Comparison of ENCODE assay signal across 8 mouse cellular contexts in genomic region chr14:55787731-55788130, GRCm38 (mm10). TPM values are rescaled to one million over a fixed set of nuclear protein-coding genes. Genes with fewer than 3 reads are reported as not detected.
DNase-seq lines count a peak whose midpoint lies in the region; ATAC-seq lines count a peak whose summit lies in the region.

No protein-coding gene starts in this region.

- H3K9ac ChIP-seq in midbrain, embryonic 11.5 days (ENCODE audit: low read length), result no peak overlapping the region
- no peak overlapping the region for H3K9ac ChIP-seq in midbrain, embryonic 16.5 days (ENCODE audit: low read depth, low read length)
- no peak overlapping the region for H3K9ac ChIP-seq in stomach, embryonic 14.5 days (replicated peaks; ENCODE audit: low read depth, low read length)
- no peak overlapping the region for H3K9ac ChIP-seq in forebrain, embryonic 11.5 days (ENCODE audit: low read length)

- no peak overlapping the region for H3K27ac ChIP-seq in midbrain, embryonic 11.5 days (ENCODE audit: low read depth, low read length)
- H3K27ac ChIP-seq in midbrain, embryonic 16.5 days (ENCODE audit: low read length), result no peak overlapping the region
- peak overlapping the region; percentile 62; the same call in 1 of the 2 replicates for H3K27ac ChIP-seq in limb, embryonic 10.5 days
- H3K27ac ChIP-seq in stomach, embryonic 14.5 days (ENCODE audit: low read length), result no peak overlapping the region
- H3K27ac ChIP-seq in forebrain, embryonic 11.5 days (ENCODE audit: low read depth, low read length), result no peak overlapping the region

- no peaks in the 10 kb centered on the region for H3K36me3 ChIP-seq in erythroblast, embryonic 14.5 days (ENCODE audit: control insufficient read depth)
- no peaks in the 10 kb centered on the region for H3K36me3 ChIP-seq in midbrain, embryonic 11.5 days (ENCODE audit: control insufficient read depth, insufficient read depth, low read length)
- H3K36me3 ChIP-seq in midbrain, embryonic 16.5 days (ENCODE audit: control insufficient read depth, insufficient read depth, low read length), result no peaks in the 10 kb centered on the region
- H3K36me3 ChIP-seq in limb, embryonic 10.5 days, result no peaks in the 10 kb centered on the region
- no peaks in the 10 kb centered on the region for H3K36me3 ChIP-seq in stomach, embryonic 14.5 days (ENCODE audit: control insufficient read depth, insufficient read depth, low read length)
- H3K36me3 ChIP-seq in forebrain, embryonic 11.5 days (ENCODE audit: control insufficient read depth, insufficient read depth, low read length), result no peaks in the 10 kb centered on the region

- H3K4me3 ChIP-seq in erythroblast, embryonic 14.5 days (replicated peaks), result peak overlapping the region; percentile 60
- no peak overlapping the region; the same call in 1 of the 2 replicates for H3K4me3 ChIP-seq in midbrain, embryonic 11.5 days (ENCODE audit: low read depth, low read length)
- H3K4me3 ChIP-seq in midbrain, embryonic 16.5 days (ENCODE audit: low read depth, low read length), result no peak overlapping the region
- H3K4me3 ChIP-seq in limb, embryonic 10.5 days, result peak overlapping the region; percentile 56
- H3K4me3 ChIP-seq in stomach, embryonic 14.5 days (ENCODE audit: low read depth, low read length), result peak overlapping the region; percentile 45
- H3K4me3 ChIP-seq in forebrain, embryonic 11.5 days (ENCODE audit: low read depth, low read length), result no peak overlapping the region

- peaks cover 16% of the 10 kb centered on the region for H3K4me1 ChIP-seq in erythroblast, embryonic 14.5 days (ENCODE audit: control insufficient read depth)
- peaks cover 4% of the 10 kb centered on the region for H3K4me1 ChIP-seq in midbrain, embryonic 11.5 days (ENCODE audit: control insufficient read depth, insufficient read depth, low read length)
- peaks cover 5% of the 10 kb centered on the region; the same call in 1 of the 2 replicates for H3K4me1 ChIP-seq in midbrain, embryonic 16.5 days (ENCODE audit: control insufficient read depth, insufficient read depth, low read length)
- peaks cover 38% of the 10 kb centered on the region for H3K4me1 ChIP-seq in limb, embryonic 10.5 days
- H3K4me1 ChIP-seq in stomach, embryonic 14.5 days (ENCODE audit: control insufficient read depth, insufficient read depth, low read length), result peaks cover 14% of the 10 kb centered on the region; the same call in 1 of the 2 replicates
- H3K4me1 ChIP-seq in forebrain, embryonic 11.5 days (replicated peaks; ENCODE audit: control insufficient read depth, insufficient read depth, low read length), result peaks cover 5% of the 10 kb centered on the region; the same call in 1 of the 2 replicates

- H3K27me3 ChIP-seq in erythroblast, embryonic 14.5 days (ENCODE audit: control insufficient read depth), result peaks cover 35% of the 10 kb centered on the region
- peaks cover 59% of the 10 kb centered on the region for H3K27me3 ChIP-seq in midbrain, embryonic 11.5 days (ENCODE audit: control insufficient read depth, insufficient read depth, low read length)
- H3K27me3 ChIP-seq in midbrain, embryonic 16.5 days (ENCODE audit: control insufficient read depth, insufficient read depth, low read depth, low read length), result peaks cover 66% of the 10 kb centered on the region
- peaks cover 76% of the 10 kb centered on the region for H3K27me3 ChIP-seq in limb, embryonic 10.5 days (ENCODE audit: low read depth, poor library complexity, severe bottlenecking)
- peaks cover 6% of the 10 kb centered on the region for H3K27me3 ChIP-seq in stomach, embryonic 14.5 days (ENCODE audit: control insufficient read depth, insufficient read depth, low read length)
- peaks cover 56% of the 10 kb centered on the region for H3K27me3 ChIP-seq in forebrain, embryonic 11.5 days (ENCODE audit: control insufficient read depth, insufficient read depth, low read length)

- ATAC-seq in erythroblast, adult 5-6 weeks (replicated peaks; ENCODE audit: low FRiP score, poor library complexity, severe bottlenecking), result no peak
- no peak for ATAC-seq in midbrain, embryonic 11.5 days (ENCODE audit: low FRiP score)
- ATAC-seq in midbrain, embryonic 16.5 days, result no peak
- ATAC-seq in stomach, embryonic 14.5 days (ENCODE audit: insufficient number of reproducible peaks, insufficient read depth, low FRiP score, low read depth), result no peak
- no peak for ATAC-seq in forebrain, embryonic 11.5 days (replicated peaks; ENCODE audit: low FRiP score)

- H3K9me3 ChIP-seq in erythroblast, embryonic 14.5 days (ENCODE audit: control insufficient read depth, low read length), result no peaks in the 10 kb centered on the region
- H3K9me3 ChIP-seq in midbrain, embryonic 11.5 days (ENCODE audit: control insufficient read depth, low read length), result no peaks in the 10 kb centered on the region
- H3K9me3 ChIP-seq in midbrain, embryonic 16.5 days (replicated peaks; ENCODE audit: control insufficient read depth, low read length, poor library complexity, severe bottlenecking), result no peaks in the 10 kb centered on the region
- no peaks in the 10 kb centered on the region for H3K9me3 ChIP-seq in limb, embryonic 10.5 days (replicated peaks)
- H3K9me3 ChIP-seq in stomach, embryonic 14.5 days (ENCODE audit: control insufficient read depth, low read depth, low read length), result no peaks in the 10 kb centered on the region
- H3K9me3 ChIP-seq in forebrain, embryonic 11.5 days (ENCODE audit: control insufficient read depth, low read length), result no peaks in the 10 kb centered on the region

- H3K4me2 ChIP-seq in midbrain, embryonic 11.5 days, result peak overlapping the region; percentile 41; the same call in 1 of the 2 replicates
- H3K4me2 ChIP-seq in midbrain, embryonic 16.5 days (ENCODE audit: low read length), result no peak overlapping the region
- peak overlapping the region; percentile 68 for H3K4me2 ChIP-seq in stomach, embryonic 14.5 days (replicated peaks; ENCODE audit: low read depth, low read length)
- H3K4me2 ChIP-seq in forebrain, embryonic 11.5 days (ENCODE audit: low read depth, low read length, severe bottlenecking), result no peak overlapping the region

- WGBS in midbrain, embryonic 11.5 days, result 32% methylated on average over 11 of the region's 11 CpGs
- WGBS in midbrain, embryonic 16.5 days, result 39% methylated on average over 11 of the region's 11 CpGs
- WGBS in limb, embryonic 10.5 days, result 23% methylated on average over 11 of the region's 11 CpGs
- 38% methylated on average over 11 of the region's 11 CpGs for WGBS in stomach, embryonic 14.5 days
- 34% methylated on average over 11 of the region's 11 CpGs for WGBS in forebrain, embryonic 11.5 days

- DNase-seq in midbrain, embryonic 11.5 days (ENCODE audit: low spot score, missing footprints), result peak; percentile 81
- DNase-seq in limb, embryonic 10.5 days (ENCODE audit: low spot score), result no peak
- no peak for DNase-seq in forebrain, embryonic 11.5 days (ENCODE audit: low spot score)
- DNase-seq in adipocyte (ENCODE audit: low spot score), result no peak

RNA-seq across cellular contexts. Expression of gene Ripk3, which starts 0.9 kb away (rescaled TPM):
- polyA plus RNA-seq in erythroblast, embryonic 14.5 days (2012), result 0.47 and 0.58 TPM in 2 replicates
- total RNA-seq in erythroblast, adult 5-6 weeks (2015; ENCODE audit: low replicate concordance), result 17.1 and 22.6 TPM in 2 replicates
- 6.7 and 7.2 TPM in 2 replicates for total RNA-seq in erythroblast, adult 5-6 weeks (2017; ENCODE audit: low replicate concordance)
- 4.0 and 4.5 TPM in 2 replicates for polyA plus RNA-seq in midbrain, embryonic 11.5 days (2014; fragmentation: Nextera tagmentation; extraction: Ambion mirVana)
- 1.6 and 1.7 TPM in 2 replicates for polyA plus RNA-seq in midbrain, embryonic 16.5 days (2015; fragmentation: Nextera tagmentation; extraction: Ambion mirVana)
- 25.3 and 29.3 TPM in 2 replicates for polyA plus RNA-seq in limb, embryonic 10.5 days (2016; fragmentation: Nextera tagmentation; extraction: Ambion mirVana)
- 25.3 and 32.3 TPM in 2 replicates for polyA plus RNA-seq in stomach, embryonic 14.5 days (2014; fragmentation: Nextera tagmentation; extraction: Ambion mirVana)
- polyA plus RNA-seq in forebrain, embryonic 11.5 days (2014; fragmentation: Nextera tagmentation; extraction: Ambion mirVana), result 6.6 and 9.7 TPM in 2 replicates

RNA-seq across cellular contexts. Expression of gene Adcy4, which starts 3.8 kb away (rescaled TPM):
- polyA plus RNA-seq in erythroblast, embryonic 14.5 days (2012), result 0.02 TPM in 1 of 2 replicates, not detected in the other
- not detected in 2 replicates for total RNA-seq in erythroblast, adult 5-6 weeks (2015; ENCODE audit: low replicate concordance)
- total RNA-seq in erythroblast, adult 5-6 weeks (2017; ENCODE audit: low replicate concordance), result not detected in 2 replicates
- 4.9 and 5.8 TPM in 2 replicates for polyA plus RNA-seq in midbrain, embryonic 11.5 days (2014; fragmentation: Nextera tagmentation; extraction: Ambion mirVana)
- polyA plus RNA-seq in midbrain, embryonic 16.5 days (2015; fragmentation: Nextera tagmentation; extraction: Ambion mirVana), result 4.0 and 5.0 TPM in 2 replicates
- 7.7 and 13.3 TPM in 2 replicates for polyA plus RNA-seq in limb, embryonic 10.5 days (2016; fragmentation: Nextera tagmentation; extraction: Ambion mirVana)
- polyA plus RNA-seq in stomach, embryonic 14.5 days (2014; fragmentation: Nextera tagmentation; extraction: Ambion mirVana), result 4.3 and 5.8 TPM in 2 replicates
- 6.1 and 7.2 TPM in 2 replicates for polyA plus RNA-seq in forebrain, embryonic 11.5 days (2014; fragmentation: Nextera tagmentation; extraction: Ambion mirVana)

RNA-seq across cellular contexts. Expression of gene Ltb4r1, which starts 22.0 kb away (rescaled TPM):
- 0.08 and 0.13 TPM in 2 replicates for polyA plus RNA-seq in erythroblast, embryonic 14.5 days (2012)
- total RNA-seq in erythroblast, adult 5-6 weeks (2015; ENCODE audit: low replicate concordance), result 6.3 and 14.8 TPM in 2 replicates
- 9.3 and 21.8 TPM in 2 replicates for total RNA-seq in erythroblast, adult 5-6 weeks (2017; ENCODE audit: low replicate concordance)
- polyA plus RNA-seq in midbrain, embryonic 11.5 days (2014; fragmentation: Nextera tagmentation; extraction: Ambion mirVana), result not detected in 2 replicates
- polyA plus RNA-seq in midbrain, embryonic 16.5 days (2015; fragmentation: Nextera tagmentation; extraction: Ambion mirVana), result 0.50 and 0.60 TPM in 2 replicates
- 0.14 and 0.26 TPM in 2 replicates for polyA plus RNA-seq in limb, embryonic 10.5 days (2016; fragmentation: Nextera tagmentation; extraction: Ambion mirVana)
- polyA plus RNA-seq in stomach, embryonic 14.5 days (2014; fragmentation: Nextera tagmentation; extraction: Ambion mirVana), result 0.42 and 0.88 TPM in 2 replicates
- 0.45 TPM in 1 of 2 replicates, not detected in the other for polyA plus RNA-seq in forebrain, embryonic 11.5 days (2014; fragmentation: Nextera tagmentation; extraction: Ambion mirVana)

RNA-seq across cellular contexts. Expression of gene Ltb4r2, which starts 26.5 kb away (rescaled TPM):
- polyA plus RNA-seq in erythroblast, embryonic 14.5 days (2012), result not detected in 2 replicates
- total RNA-seq in erythroblast, adult 5-6 weeks (2015; ENCODE audit: low replicate concordance), result not detected in 2 replicates
- 0.14 TPM in 1 of 2 replicates, not detected in the other for total RNA-seq in erythroblast, adult 5-6 weeks (2017; ENCODE audit: low replicate concordance)
- polyA plus RNA-seq in midbrain, embryonic 11.5 days (2014; fragmentation: Nextera tagmentation; extraction: Ambion mirVana), result 0.12 and 0.40 TPM in 2 replicates
- polyA plus RNA-seq in midbrain, embryonic 16.5 days (2015; fragmentation: Nextera tagmentation; extraction: Ambion mirVana), result 0.51 and 0.59 TPM in 2 replicates
- polyA plus RNA-seq in limb, embryonic 10.5 days (2016; fragmentation: Nextera tagmentation; extraction: Ambion mirVana), result 0.23 and 0.30 TPM in 2 replicates
- 0.13 and 0.52 TPM in 2 replicates for polyA plus RNA-seq in stomach, embryonic 14.5 days (2014; fragmentation: Nextera tagmentation; extraction: Ambion mirVana)
- polyA plus RNA-seq in forebrain, embryonic 11.5 days (2014; fragmentation: Nextera tagmentation; extraction: Ambion mirVana), result 0.32 and 0.43 TPM in 2 replicates

RNA-seq across cellular contexts. Expression of gene Cideb, which starts 29.5 kb away (rescaled TPM):
- 0.08 and 0.22 TPM in 2 replicates for polyA plus RNA-seq in erythroblast, embryonic 14.5 days (2012)
- 2.1 TPM in 1 of 2 replicates, not detected in the other for total RNA-seq in erythroblast, adult 5-6 weeks (2015; ENCODE audit: low replicate concordance)
- 0.94 TPM in 1 of 2 replicates, not detected in the other for total RNA-seq in erythroblast, adult 5-6 weeks (2017; ENCODE audit: low replicate concordance)
- polyA plus RNA-seq in midbrain, embryonic 11.5 days (2014; fragmentation: Nextera tagmentation; extraction: Ambion mirVana), result 0.18 and 0.22 TPM in 2 replicates
- polyA plus RNA-seq in midbrain, embryonic 16.5 days (2015; fragmentation: Nextera tagmentation; extraction: Ambion mirVana), result 0.21 and 0.26 TPM in 2 replicates
- 0.24 TPM in 1 of 2 replicates, not detected in the other for polyA plus RNA-seq in limb, embryonic 10.5 days (2016; fragmentation: Nextera tagmentation; extraction: Ambion mirVana)
- polyA plus RNA-seq in stomach, embryonic 14.5 days (2014; fragmentation: Nextera tagmentation; extraction: Ambion mirVana), result 2.3 and 2.6 TPM in 2 replicates
- polyA plus RNA-seq in forebrain, embryonic 11.5 days (2014; fragmentation: Nextera tagmentation; extraction: Ambion mirVana), result not detected in 2 replicates

Comparison
In these comparisons a context has a peak if more than half of its experiments do, and no peak if none do; other contexts are left out.
1. H3K4me2 ChIP-seq: peak in midbrain, embryonic 11.5 days (single experiment) and stomach, embryonic 14.5 days (single experiment); none in midbrain, embryonic 16.5 days (single experiment) and forebrain, embryonic 11.5 days (single experiment).
2. H3K4me3 ChIP-seq: peak in erythroblast, embryonic 14.5 days (single experiment), limb, embryonic 10.5 days (single experiment) and stomach, embryonic 14.5 days (single experiment); none in midbrain, embryonic 11.5 days (single experiment), midbrain, embryonic 16.5 days (single experiment) and forebrain, embryonic 11.5 days (single experiment).